Mouse (Mus musculus) hematopoietic stem cell, adult 5-6 weeks (primary cell): ENCODE results near the gene Proser3. TPM values are rescaled to one million over a fixed set of nuclear protein-coding genes. Genes with fewer than 3 reads are reported as not detected.
A peak's percentile ranks its signal among the peaks of the same experiment; 100 is the strongest.

Source experiments
- ATAC-seq, 2 experiments: fragments of 125-278 bp in 1 of 2; replicated peaks in 1 of 2; 2 replicates each; pipeline ENCODE4 v1.8.0; 2016 to 2017; ENCODE audit warnings: inconsistent platforms in 2 of 2, mild to moderate bottlenecking in 2 of 2, moderate number of reproducible peaks in 2 of 2, low read depth in 1 of 2, moderate TSS enrichment in 1 of 2; ENCODE audit not compliant: low FRiP score in 2 of 2, poor library complexity in 2 of 2, severe bottlenecking in 2 of 2, insufficient read depth in 1 of 2, low TSS enrichment in 1 of 2
- total RNA-seq: library from RNA; stranded (forward); fragments of 172-1452, 232-1000 nt; gene quantifications from 2 replicates; pipeline ENCODE4 v1.2.3, GENCODE M21; 2017

Gene Proser3
- total RNA-seq, 1 experiment from 2014 or later: 14.4 TPM

DNA sequence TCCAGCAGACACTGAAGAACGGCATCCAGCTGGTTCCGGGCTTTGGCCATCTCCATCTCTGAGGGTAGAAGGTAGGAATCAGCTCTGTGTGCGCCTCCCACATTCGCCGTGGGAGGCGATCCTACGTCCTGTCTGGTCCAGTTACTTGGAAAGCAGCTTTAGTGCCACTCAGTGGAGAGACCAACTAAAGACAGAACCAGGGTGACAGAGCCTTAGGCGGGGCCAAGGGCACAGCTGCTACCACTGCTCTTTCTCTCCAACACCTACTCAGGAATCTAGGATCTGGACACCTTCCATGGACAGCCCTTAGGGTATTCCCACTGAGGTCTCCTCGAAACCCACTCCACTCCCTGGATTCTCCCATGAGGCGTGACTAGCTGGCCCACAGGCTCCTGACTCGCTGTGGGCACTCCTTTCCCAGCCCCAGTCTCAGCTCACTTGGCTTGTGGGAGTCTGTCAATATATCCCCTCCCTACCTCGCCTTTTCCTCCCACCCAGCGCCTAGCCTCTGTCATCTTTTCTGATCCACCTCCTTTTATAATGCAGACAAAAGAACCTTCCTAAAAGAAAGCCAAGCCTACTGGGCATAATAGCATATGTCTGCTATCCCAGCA is 5.9 kb upstream of the Proser3 start:
- ATAC-seq: no peak

DNA sequence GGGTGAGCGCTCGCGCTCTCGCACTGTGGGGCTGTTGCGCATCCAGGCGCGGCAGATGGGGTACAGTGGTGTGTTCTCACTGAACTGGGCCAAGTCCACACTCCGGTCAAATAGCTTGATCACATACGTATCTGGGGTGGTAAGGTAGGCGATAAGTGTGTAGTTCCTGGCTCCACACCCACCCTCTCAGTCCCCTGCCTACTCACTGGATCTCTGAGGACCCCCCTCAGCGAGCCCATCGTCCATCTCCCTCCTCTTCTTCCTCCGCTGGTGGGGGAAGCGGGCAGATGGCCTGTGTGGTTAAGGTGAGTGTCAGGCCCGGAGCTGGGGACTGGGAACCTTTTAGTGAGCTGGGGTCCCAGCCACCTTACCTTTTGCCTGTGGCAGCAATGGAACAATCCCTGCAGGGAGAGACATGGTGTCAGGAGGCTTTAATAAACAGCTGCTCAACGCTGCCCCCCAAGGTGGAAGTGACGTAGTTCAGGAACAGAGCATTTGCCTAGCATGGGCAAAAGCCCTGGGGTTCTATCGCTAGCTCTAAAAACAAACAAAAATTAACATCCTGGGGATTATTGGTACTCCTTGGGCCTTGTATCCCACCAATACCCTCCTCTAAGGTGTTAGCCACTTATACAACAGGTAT is 4.9 kb upstream of the Proser3 start:
- ATAC-seq: no peak

DNA sequence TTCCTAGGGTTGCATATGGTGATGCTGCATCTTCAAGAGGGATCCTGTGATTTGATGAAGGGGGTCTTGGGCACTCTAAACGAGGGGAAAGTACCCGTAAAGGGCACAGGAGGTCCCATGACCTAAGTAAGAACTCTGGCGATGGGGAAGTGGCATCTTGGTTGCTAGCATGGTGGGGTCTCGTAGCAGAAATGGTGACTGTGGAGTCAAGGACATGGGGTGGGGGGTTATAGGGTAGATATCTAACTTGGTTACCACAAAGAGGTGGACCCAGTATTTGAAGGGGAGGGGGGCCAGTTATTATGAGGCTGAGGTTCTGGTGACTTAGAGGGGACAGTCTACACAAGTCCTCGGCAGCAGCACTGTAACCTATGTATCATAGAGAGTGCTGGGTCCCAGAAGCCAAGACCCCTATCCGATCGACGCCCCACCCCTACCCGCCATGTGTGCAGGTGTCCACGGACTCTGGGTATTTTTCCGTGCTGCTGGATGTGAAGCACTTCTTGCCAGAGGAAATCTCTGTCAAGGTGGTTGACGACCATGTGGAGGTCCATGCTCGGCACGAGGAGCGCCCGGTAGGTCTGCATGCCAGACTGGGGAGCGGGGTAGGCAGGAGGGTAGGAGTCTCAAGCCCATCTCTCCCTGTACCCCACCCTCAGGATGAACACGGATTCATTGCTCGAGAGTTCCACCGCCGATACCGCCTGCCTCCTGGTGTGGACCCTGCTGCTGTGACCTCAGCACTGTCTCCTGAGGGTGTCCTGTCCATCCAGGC is 1.9 kb upstream of the Proser3 start:
- no peak for ATAC-seq

DNA sequence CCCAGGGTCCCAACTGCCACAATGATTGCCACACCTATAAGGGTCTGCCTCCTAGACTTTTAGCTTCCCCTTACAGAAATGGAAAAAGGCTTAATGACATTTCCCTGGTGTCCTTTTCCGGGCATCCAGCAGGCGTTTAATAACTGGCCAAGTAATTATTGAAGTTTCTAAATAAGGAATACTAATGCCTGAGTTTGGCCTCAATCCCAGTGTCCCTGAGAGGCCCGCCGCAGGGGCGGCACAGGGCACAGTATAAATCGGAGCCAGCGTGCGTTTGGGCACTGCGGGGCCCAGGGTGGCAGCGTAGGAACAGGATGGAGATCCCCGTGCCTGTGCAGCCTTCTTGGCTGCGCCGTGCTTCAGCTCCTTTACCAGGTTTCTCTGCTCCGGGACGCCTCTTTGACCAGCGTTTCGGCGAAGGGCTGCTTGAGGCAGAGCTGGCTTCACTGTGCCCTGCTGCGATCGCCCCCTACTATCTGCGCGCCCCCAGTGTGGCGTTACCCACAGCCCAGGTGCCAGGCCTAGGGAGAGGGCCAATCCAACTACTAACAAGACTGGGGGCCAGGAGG is 1.0 kb upstream of the Proser3 start:
- no peak for ATAC-seq

DNA sequence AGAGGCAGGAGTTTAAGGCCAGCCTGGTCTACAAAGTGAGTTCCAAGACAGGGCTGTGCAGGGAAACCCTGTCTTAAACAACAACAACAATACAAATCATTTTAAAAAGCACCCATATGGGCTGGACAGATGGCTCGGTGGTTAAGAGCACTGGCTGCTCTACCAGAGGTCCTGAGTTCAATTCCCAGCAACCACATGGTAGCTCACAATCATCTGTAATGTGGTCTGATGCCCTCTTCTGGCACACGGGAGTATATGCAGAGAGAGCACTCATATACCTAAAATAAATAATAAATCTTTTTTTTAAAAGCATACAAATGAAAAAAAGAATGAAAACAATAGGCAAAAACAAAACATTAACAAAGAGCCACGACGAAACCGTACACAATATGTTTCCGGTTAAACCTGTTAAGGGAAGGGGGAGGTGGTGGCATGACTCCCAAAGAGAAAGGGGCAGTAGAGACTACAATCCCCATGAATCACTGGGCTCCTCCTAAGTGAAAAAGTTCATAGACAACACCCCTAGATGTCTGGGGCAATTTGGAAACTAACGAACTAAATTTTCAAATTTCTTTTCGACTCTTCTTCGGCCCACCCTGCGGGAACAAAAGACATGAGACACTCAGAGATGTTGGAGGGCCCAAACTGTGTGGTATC is 526 bp downstream of the Proser3 start:
- ATAC-seq: peak; percentile 58 to 61

DNA sequence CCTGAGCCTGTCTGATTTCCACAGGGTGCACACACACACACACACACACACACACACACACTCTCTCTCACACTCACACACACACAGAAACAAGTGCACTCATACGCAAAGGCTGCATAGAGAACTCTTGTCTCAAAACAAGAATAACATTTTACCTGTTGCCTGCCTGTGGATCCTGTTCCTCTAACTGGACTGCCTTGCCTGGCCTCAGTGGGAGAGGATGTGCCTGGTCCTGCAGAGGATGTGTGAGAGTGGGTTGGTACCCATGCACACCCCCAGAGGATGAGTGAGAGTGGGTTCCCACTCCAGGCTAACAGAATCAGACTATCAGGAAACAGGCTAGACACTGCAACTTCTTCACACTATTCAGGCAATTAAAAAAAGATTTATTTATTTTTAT is 1.5 kb downstream of the Proser3 start:
- no peak for ATAC-seq

DNA sequence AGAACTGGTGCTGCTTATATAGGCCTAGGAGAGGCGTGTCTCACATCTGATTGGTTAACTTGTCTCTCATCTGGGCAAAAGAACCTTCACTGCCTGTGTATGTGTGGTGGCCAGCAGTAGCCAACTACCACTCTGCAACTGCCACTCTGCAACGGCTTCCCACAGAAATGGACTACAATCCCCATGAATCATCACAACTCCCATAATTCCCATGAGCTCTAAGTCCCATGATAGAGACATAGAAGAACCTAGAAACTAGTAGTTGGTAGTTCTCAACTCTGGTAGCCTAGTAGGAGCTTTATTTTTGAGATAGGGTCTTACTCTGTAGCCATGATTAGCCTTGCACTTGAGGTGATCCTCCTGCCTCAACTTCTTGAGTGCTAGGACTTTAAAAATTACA is 2.2 kb downstream of the Proser3 start:
- no peak for ATAC-seq

DNA sequence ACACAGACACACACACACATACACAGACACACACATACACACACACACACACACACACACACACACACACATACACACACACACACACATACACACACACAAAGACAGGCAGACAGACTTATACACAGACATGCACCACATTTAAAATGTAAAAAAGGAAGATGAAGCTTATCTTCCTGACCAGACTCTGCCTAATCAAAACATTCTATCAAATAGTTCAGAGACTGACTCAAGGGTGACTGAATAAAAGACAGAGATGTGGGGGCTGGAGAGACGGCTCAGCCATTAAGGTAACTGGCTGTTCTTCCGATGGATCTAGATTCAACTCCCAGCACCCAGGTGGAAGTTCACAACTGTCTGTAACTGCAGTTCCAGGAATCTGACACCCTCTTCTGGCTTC is 7.8 kb downstream of the Proser3 start:
- no peak for ATAC-seq

DNA sequence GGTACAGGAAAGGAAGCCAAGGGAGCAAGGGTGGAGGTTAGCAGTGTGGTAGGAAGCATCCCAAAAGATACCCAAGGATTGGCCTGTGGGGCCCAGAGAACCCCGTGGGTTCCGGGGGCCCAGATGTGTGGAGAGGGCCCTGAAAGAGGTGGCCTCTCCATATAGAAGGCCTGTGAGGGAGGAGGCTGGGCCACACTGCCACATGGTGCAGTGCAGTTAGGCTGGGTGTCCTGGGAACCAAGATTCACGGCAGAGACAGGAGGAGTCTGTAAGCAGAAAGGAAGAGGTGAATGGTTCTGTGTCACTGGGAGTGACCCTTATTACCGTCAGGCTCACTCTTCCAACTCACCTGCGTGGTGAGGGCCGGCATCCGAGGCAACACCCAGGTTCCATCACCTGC is 11.5 kb downstream of the Proser3 start:
- no peak for ATAC-seq

DNA sequence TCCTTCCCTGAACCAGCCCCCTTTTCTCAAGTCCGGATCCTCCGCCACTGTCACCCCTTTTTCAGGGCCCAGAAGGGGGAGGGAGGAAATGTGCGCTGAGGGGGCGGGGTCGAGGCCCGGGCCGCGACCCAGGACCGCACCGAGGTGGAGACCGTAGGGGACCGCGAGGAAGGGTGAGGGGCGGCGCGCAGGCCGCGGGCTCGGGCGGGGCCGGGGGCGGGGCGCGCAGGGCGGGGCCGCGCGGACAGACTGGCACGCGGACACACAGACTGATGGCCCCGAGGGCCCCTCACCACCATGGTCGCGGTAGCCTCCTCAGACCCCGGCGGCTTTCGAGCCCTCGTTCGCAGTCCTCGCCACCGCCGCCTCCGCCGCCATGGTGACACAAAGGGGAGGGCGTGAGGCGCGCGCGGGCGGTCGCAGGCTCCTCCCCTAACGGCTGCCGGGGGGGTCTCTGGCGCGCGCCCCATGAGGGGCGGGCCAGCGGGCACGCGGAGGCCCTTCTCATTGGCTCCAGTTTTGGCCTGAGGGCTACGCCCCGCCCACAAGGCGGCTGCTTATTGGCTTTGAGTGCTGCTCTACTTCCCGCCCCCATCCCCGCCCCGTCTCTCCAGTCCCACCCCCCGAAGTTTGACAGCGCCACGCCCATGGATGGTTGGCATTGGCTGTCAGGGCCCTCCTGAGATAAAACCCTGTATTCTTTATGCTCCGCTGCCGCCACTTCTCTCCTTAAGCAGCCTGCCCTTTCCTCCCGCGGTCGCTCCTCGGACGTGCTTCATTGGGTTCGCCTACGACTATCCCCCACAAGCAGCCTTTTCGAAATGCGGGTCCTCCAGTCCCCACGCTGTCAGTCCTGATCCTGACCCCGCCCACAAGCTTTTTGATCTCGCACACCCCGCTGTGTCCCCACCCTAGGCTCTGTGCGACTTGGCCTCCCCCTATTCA is 17.2 kb downstream of the Proser3 start, which contains the start of gene Arhgap33:
Gene Arhgap33 (minus strand): TSS at position 428 of the 945 bp plus-strand sequence.
- peak; percentile 86 to 88 for ATAC-seq

DNA sequence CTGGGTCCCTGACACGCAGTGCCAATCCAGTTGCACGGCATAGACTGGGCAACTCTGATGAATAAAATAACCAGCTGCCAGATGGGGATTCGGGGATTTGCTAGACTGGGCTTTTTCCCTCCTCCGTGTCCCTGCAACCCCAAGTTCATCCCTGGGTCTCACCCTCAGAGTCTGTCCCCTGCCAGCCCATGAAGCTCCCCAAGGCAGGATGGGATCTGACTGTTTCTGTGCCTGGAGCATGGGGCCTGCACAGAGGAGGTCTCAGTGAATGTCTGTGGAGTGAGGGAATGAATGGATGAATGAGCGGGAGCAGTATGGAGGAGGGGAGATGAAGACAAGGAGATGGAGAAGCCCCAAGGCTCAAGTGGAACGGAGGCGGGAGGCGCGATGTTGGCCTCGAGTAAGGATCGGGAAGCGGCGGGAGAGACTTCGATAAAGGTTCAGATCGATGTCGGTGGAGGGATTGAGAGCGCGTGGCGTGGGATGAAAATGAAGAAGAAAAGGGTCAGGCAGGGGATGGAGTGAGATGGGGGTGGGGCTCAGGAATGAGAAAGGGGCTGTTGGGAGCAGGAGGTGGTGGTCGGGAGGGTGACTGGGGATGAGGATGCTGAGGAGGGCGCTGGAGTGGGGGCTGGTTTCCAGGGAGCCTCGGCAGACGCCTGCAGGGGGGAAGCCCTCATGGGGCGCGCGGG is 18.0 kb downstream of the Proser3 start:
- 0 out of 4 replicates have a peak, but pooled peaks of 1 of the 2 experiments have one; percentile 1 for ATAC-seq

DNA sequence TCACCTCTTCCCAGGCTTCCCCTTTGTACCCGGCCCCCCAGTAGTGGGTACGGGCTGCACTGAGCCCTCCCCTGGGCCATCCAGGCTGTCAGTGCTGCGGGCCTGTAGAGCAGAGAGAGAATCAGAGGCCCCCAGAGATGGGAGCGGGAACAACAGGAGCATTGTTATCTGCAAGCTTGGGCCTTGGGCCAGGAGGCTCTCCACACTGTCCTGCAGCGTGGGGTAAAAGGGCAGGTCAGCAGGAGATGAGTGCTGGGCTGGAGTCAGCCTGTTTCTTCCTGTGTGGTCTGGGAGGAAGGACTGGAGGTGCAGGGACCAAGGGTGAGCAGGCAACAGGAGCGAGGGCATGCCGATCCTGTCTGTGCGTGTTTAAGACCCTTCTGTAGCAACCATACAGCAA is 19.2 kb downstream of the Proser3 start:
- ATAC-seq: no peak

DNA sequence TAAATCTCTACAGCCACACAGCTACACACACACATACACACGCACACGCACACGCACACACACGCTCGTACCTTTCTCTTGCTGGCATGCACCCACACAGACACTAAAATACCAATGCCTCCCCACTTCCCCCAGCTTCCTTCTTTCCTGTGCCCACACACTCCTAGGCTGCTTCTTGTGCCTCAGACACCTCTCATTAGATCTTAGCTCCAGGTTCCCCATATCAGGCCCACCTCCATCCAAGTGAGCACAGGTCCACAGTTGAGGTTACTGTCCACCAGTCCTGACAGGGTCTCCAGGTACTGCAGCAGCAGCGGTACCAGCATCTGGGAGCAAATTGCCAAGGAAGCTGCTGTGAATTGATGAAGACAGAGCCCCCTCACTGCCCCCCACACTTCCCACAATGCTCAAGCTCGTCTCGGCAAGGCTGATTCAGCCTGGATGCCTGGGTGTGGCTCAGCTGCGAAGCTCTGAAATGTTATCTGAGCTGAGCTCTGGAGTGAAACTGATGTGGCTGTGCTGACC is 20.7 kb downstream of the Proser3 start:
- ATAC-seq: no peak

DNA sequence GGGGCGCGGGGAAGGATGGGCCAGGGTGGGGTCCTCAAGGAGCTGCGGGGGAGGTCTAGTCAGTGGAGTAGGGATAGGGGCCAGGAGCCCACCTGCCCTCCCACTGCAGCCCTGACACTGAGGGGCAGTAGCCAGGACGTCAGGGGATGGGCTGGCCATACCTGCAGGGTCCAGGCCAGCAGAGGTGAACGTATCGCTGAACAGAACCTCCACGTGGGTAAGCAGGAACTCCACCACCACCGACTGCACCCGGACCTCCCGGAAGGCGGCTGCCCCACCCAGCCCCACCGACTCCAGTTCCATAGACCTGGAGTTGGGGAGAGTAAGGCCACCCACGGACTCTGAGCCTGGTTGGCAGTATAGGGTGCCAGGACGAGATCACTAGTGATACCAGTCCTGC is 25.1 kb downstream of the Proser3 start:
- ATAC-seq: no peak

DNA sequence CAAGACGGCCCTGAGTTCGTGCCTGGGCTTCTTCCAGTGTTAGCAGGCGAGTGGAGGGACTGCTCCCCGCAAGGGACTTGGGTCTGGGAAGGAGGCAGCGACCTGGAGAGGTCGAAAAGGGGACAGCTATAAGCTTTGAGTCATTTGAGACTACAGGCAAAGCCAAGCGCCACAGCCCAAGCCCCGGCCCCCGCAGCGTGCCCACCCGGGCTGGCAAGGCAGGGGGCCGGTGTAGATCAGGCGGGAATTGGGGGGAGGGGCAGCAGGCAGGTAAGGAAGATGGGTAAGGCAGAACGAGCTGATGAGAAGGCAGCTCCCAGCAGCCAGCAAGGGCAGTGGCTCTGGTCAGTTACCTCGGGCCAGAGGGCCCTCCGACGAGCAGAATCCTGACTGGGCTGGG is 25.7 kb downstream of the Proser3 start:
- no peak for ATAC-seq

DNA sequence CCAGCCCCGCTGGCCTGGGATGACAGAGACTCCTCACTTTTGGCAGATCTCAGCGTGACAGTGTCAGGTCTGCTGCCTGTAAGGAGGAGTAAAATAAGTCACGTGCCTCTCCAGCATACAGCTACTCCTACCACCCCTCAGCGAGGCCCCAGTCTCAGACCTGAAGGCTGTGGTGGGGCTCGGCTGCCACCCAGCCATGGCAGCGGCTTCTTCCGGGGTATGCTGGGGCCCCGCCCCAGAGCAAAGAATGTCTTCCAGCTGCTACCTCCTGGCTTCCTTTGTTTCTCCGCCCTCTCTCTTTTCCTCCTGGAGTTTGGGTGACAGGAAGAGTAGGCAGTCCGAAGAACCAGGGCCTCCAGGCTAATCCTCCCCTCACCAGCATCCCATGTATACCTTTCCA is 26.1 kb downstream of the Proser3 start:
- ATAC-seq: no peak
